Mouse (Mus musculus) CH12.LX (cell line): ENCODE measurements around the gene Barx1. TPM values are rescaled to one million over a fixed set of nuclear protein-coding genes. Genes with fewer than 3 reads are reported as not detected.

Experiments used
- DNase-seq: peaks from one replicate; pipeline ENCODE4 v3.0.0-alpha.2; 2013; ENCODE audit errors: extremely low read depth
- H3K27ac ChIP-seq: 2 replicates; pipeline ENCODE4 v1.5.1; 2012; ENCODE audit warnings: low read depth, mild to moderate bottlenecking, control low read depth, moderate library complexity; ENCODE audit not compliant: insufficient read depth
- H3K27me3 ChIP-seq: replicated peaks from 2 replicates; pipeline ENCODE3; 2012; ENCODE audit warnings: inconsistent platforms
- H3K36me3 ChIP-seq, 2 experiments: replicated peaks in 1 of 2; 2 replicates each; pipeline versions ENCODE3 to v1.6.1; 2012; ENCODE audit warnings: inconsistent platforms in 1 of 2, low read length in 1 of 2, mild to moderate bottlenecking in 1 of 2, mixed read lengths in 1 of 2, moderate library complexity in 1 of 2; ENCODE audit not compliant: control insufficient read depth in 1 of 2, insufficient read depth in 1 of 2
- H3K4me1 ChIP-seq, 2 experiments: 2 replicates each; pipeline ENCODE4 v1.6.1; 2012; ENCODE audit warnings: inconsistent platforms in 1 of 2, moderate library complexity in 1 of 2; ENCODE audit not compliant: insufficient read depth in 2 of 2, control insufficient read depth in 1 of 2
- H3K4me2 ChIP-seq: 2 replicates; pipeline ENCODE4 v1.6.1; 2012; ENCODE audit warnings: low read depth, mild to moderate bottlenecking, control low read depth; ENCODE audit not compliant: poor library complexity, insufficient read depth, severe bottlenecking
- H3K4me3 ChIP-seq, 3 experiments: fragments of 150-350 bp in 1 of 3; sonication (generic) in 1 of 3; replicated peaks in 1 of 3; 2 replicates each; pipeline versions ENCODE3 to v1.5.1; 2011 to 2012; ENCODE audit warnings: low read depth in 2 of 3, low read length in 2 of 3, mild to moderate bottlenecking in 2 of 3, moderate library complexity in 2 of 3, control low read depth in 1 of 3, improper control_type of control experiment in 1 of 3, inconsistent platforms in 1 of 3, mixed read lengths in 1 of 3; ENCODE audit not compliant: poor library complexity in 1 of 3
- H3K79me2 ChIP-seq: replicated peaks from 2 replicates; pipeline ENCODE4 v1.6.1; 2012; ENCODE audit warnings: mild to moderate bottlenecking, moderate library complexity; ENCODE audit not compliant: control insufficient read depth, poor library complexity, insufficient read depth, severe bottlenecking; ENCODE audit errors: extremely low read depth
- H3K9ac ChIP-seq: 2 replicates; pipeline ENCODE4 v1.6.1; 2012; ENCODE audit warnings: low read depth, mild to moderate bottlenecking, control low read depth, moderate library complexity; ENCODE audit not compliant: insufficient read depth
- H3K9me3 ChIP-seq: replicated peaks from 2 replicates; pipeline ENCODE3; 2012; ENCODE audit warnings: low read length, inconsistent platforms, mixed read lengths
- CTCF ChIP-seq, 2 experiments: IDR thresholded peaks in 1 of 2; conservative IDR thresholded peaks in 1 of 2; 2 replicates each; pipeline ENCODE4 v1.5.1; 2011 to 2012; ENCODE audit warnings: low read depth in 2 of 2, low read length in 2 of 2, improper control_type of control experiment in 1 of 2, inconsistent platforms in 1 of 2, mild to moderate bottlenecking in 1 of 2, moderate library complexity in 1 of 2
- ELF1 ChIP-seq: IDR thresholded peaks from 2 replicates; pipeline ENCODE4 v1.6.1; 2014; ENCODE audit warnings: low read depth, mild to moderate bottlenecking, inconsistent platforms, low read length, improper control_type of control experiment
- EP300 ChIP-seq: IDR thresholded peaks from 2 replicates; pipeline ENCODE4 v1.6.1; 2011; ENCODE audit warnings: low read length, improper control_type of control experiment
- ETS1 ChIP-seq: conservative IDR thresholded peaks from 2 replicates; pipeline ENCODE4 v1.6.1; 2012; ENCODE audit warnings: low read depth, mild to moderate bottlenecking, inconsistent platforms, low read length, improper control_type of control experiment, moderate library complexity
- GABPA ChIP-seq: IDR thresholded peaks from 2 replicates; pipeline ENCODE4 v1.6.1; 2012; ENCODE audit warnings: low read depth, low read length, improper control_type of control experiment, inconsistent platforms; ENCODE audit not compliant: insufficient replicate concordance
- IRF4 ChIP-seq: IDR thresholded peaks from 2 replicates; pipeline ENCODE4 v1.6.1; 2014; ENCODE audit warnings: low read depth, mild to moderate bottlenecking, inconsistent platforms, low read length, improper control_type of control experiment
- JUN ChIP-seq: IDR thresholded peaks from 2 replicates; pipeline ENCODE4 v1.6.1; 2011; ENCODE audit warnings: low read depth, mild to moderate bottlenecking, low read length, improper control_type of control experiment, moderate library complexity; ENCODE audit not compliant: insufficient read depth
- JUND ChIP-seq: conservative IDR thresholded peaks from 2 replicates; pipeline ENCODE4 v1.6.1; 2011; ENCODE audit warnings: low read depth, low read length, improper control_type of control experiment
- MAFK ChIP-seq: IDR thresholded peaks from 2 replicates; pipeline ENCODE4 v1.6.1; 2011; ENCODE audit warnings: low read length, improper control_type of control experiment; ENCODE audit not compliant: insufficient replicate concordance
- MAX ChIP-seq: IDR thresholded peaks from 2 replicates; pipeline ENCODE4 v1.6.1; 2011; ENCODE audit warnings: low read length, improper control_type of control experiment
- MAZ ChIP-seq: IDR thresholded peaks from 2 replicates; pipeline ENCODE4 v1.6.1; 2012; ENCODE audit warnings: low read depth, mild to moderate bottlenecking, inconsistent platforms, low read length, improper control_type of control experiment, moderate library complexity
- MEF2A ChIP-seq: IDR thresholded peaks from 2 replicates; pipeline ENCODE4 v1.6.1; 2014; ENCODE audit warnings: low read depth, mild to moderate bottlenecking, inconsistent platforms, low read length, improper control_type of control experiment, borderline replicate concordance
- NELFE ChIP-seq: IDR thresholded peaks from 2 replicates; pipeline ENCODE4 v1.6.1; 2011; ENCODE audit warnings: low read depth, low read length, improper control_type of control experiment
- NRF1 ChIP-seq: IDR thresholded peaks from 2 replicates; pipeline ENCODE4 v1.6.1; 2014; ENCODE audit warnings: low read depth, mild to moderate bottlenecking, inconsistent platforms, low read length, improper control_type of control experiment, moderate library complexity
- PAX5 ChIP-seq: IDR thresholded peaks from 2 replicates; pipeline ENCODE4 v1.6.1; 2012; ENCODE audit warnings: low read length, inconsistent platforms, mixed read lengths
- RCOR1 ChIP-seq: conservative IDR thresholded peaks from 2 replicates; pipeline ENCODE4 v1.6.1; 2012; ENCODE audit warnings: low read depth, mild to moderate bottlenecking, inconsistent platforms, low read length, improper control_type of control experiment
- SMC3 ChIP-seq: IDR thresholded peaks from 2 replicates; pipeline ENCODE4 v1.6.1; 2011; ENCODE audit warnings: low read depth, low read length, improper control_type of control experiment
- UBTF ChIP-seq: IDR thresholded peaks from 2 replicates; pipeline ENCODE4 v1.6.1; 2012; ENCODE audit warnings: low read depth, mild to moderate bottlenecking, inconsistent platforms, low read length, improper control_type of control experiment, moderate library complexity
- ZC3H11A ChIP-seq: IDR thresholded peaks from 2 replicates; pipeline ENCODE4 v1.6.1; 2012; ENCODE audit warnings: low read depth, mild to moderate bottlenecking, inconsistent platforms, low read length, improper control_type of control experiment
- dilution Hi-C: fragments of 300-500 bp; cut with MboI; formaldehyde crosslinking; loops from 2 replicates; pipeline ENCODE4 v1.14.3; 2020; ENCODE audit warnings: low sequenced_read_pairs; ENCODE audit not compliant: extremely low pct_unique_long_range_greater_than_20kb, extremely low pct_ligation_motif_present
- in situ Hi-C: fragments of 300-500 bp; cut with MboI; formaldehyde crosslinking; loops from 3 replicates; pipeline ENCODE4 v1.14.3; 2019; ENCODE audit warnings: low sequenced_read_pairs, low pct_ligation_motif_present, low pct_unique_long_range_greater_than_20kb, mixed read lengths
- polyA plus RNA-seq: library from polyadenylated mRNA; unstranded; fragments of >175 nt; gene quantifications from 2 replicates; pipeline ENCODE4 v1.2.1, GENCODE M21; 2012; ENCODE audit warnings: low read depth; ENCODE audit not compliant: insufficient read length
- total RNA-seq, 2 experiments: library from RNA; depleted of rRNA; stranded (reverse); fragments of 300-350 nt in 1 of 2; fragments of >200 nt in 1 of 2; gene quantifications; 2 replicates each; pipeline ENCODE4 v1.2.3; 2012 to 2014

The Barx1 gene
- total and polyA plus RNA-seq, 3 experiments = not detected

DNA sequence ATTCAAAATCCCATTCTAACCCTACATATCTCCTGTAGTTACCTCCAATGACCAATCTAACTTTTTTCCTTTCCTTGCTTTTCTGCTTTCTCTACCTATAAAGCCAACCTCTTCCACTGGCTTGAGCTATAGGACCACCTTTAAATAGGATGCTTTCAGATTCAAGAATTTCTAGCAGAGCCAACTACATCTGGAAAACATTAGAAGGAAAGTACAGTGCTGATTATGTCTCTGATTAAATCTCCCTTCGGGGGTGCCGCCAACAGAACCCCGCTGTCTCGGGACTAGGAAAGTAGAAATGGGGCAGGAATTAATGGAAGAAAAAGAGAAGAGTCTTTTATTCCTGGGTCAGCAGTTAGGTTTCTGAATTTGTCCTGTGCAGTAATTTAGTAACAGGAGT is 43.9 kb upstream of the Barx1 start:
- H3K4me3 ChIP-seq = no peak overlapping the region
- no peaks in the 10 kb centered on the region for H3K36me3 ChIP-seq
- H3K79me2 ChIP-seq = no peaks in the 10 kb centered on the region
- dilution Hi-C loops = no loop called here
- in situ Hi-C loops = no loop called here
- H3K9me3 ChIP-seq = peaks cover 15% of the 10 kb centered on the region
- no peaks in the 10 kb centered on the region for H3K4me1 ChIP-seq
- no peak overlapping the region for H3K9ac ChIP-seq
- TF ChIP-seq MAX (no peak), GABPA (no peak), UBTF (no peak), JUN (no peak), MAZ (no peak), NRF1 (no peak), CTCF (conservative IDR thresholded peaks at IDR 0.05 in 1 of 2, IDR thresholded peaks at IDR 0.05 in 1 of 2; ENCODE audit: low read depth in 2 of 2, low read length in 2 of 2) (no peak), SMC3 (no peak), RCOR1 (no peak), ETS1 (no peak), EP300 (no peak), ELF1 (no peak), JUND (no peak)
- TF ChIP-seq, all 38 proteins: peak for 0
- DNase-seq = no peak
- H3K27me3 ChIP-seq = no peaks in the 10 kb centered on the region
- no peak overlapping the region for H3K4me2 ChIP-seq
- no peak overlapping the region for H3K27ac ChIP-seq

DNA sequence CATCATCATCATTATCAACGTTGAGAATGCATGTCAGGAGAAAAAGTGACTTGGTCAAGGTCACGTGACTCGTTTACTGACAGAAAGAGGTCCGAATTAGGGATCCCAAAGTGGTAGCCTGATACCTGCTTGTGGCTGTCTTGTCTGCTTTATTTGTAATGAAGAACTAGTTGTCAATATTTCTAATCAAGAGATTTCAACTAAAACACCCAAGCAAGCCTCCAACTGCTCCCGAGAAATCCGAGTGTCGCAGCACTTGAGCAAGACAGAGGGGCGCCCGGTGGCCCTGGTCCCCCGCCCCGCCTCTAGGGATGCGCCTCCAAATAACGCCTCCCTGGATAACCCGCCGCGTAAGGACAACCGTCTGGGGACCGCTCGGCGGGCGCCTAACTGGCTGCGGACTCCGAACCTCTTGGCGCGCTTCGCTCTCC is 37.8 kb upstream of the Barx1 start:
- in situ Hi-C loops = no loop called here
- Histone ChIP-seq H3K27ac (no peak overlapping the region), H3K4me1 (no peaks in the 10 kb centered on the region), H3K36me3 (no peaks in the 10 kb centered on the region), H3K79me2 (no peaks in the 10 kb centered on the region), H3K4me3 (no peak overlapping the region), H3K9me3 (peaks cover 6% of the 10 kb centered on the region), H3K9ac (no peak overlapping the region), H3K27me3 (no peaks in the 10 kb centered on the region), H3K4me2 (no peak overlapping the region)
- DNase-seq = no peak
- dilution Hi-C loops = no loop called here
- TF ChIP-seq IRF4 (no peak), ZC3H11A (no peak), GABPA (no peak), PAX5 (no peak), NRF1 (no peak), MAZ (no peak), MEF2A (no peak), MAFK (no peak), NELFE (no peak)
